Mouse (Mus musculus) G1E (cell line): Measurements from ENCODE around the gene Hist1h2bq.

ENCODE experiments used
- CTCF ChIP-seq: IDR thresholded peaks from 2 replicates; pipeline ENCODE4 v1.5.1; 2012; ENCODE audit warnings: low read depth, low read length, inconsistent platforms, mixed read lengths
- GATA1 ChIP-seq: IDR thresholded peaks from 2 replicates; pipeline ENCODE4 v1.6.1; 2012; ENCODE audit warnings: borderline replicate concordance, low read length, inconsistent platforms, mixed read lengths
- POLR2AphosphoS5 ChIP-seq: IDR thresholded peaks from 2 replicates; pipeline ENCODE4 v1.6.1; 2012; ENCODE audit warnings: low read depth, low read length, inconsistent platforms; ENCODE audit not compliant: insufficient replicate concordance
- TAL1 ChIP-seq: conservative IDR thresholded peaks from 2 replicates; pipeline ENCODE4 v1.6.1; 2012; ENCODE audit warnings: low read depth, low read length, inconsistent platforms, mixed read lengths

- TF ChIP-seq CTCF = no peak
- no peak for TF ChIP-seq GATA1
- no peak for TF ChIP-seq TAL1
- peak; percentile 90; the same call in 1 of the 2 replicates for TF ChIP-seq POLR2AphosphoS5
Measured at GRCm38 (mm10) chr13:21787760-21788593, 22.0 kb downstream of the Hist1h2bq start.
